Mouse (Mus musculus) lung, adult 18-20 months (tissue): ENCODE results near the gene Dlgap3.

Experiments
- DNase-seq, 2 experiments: peaks; one replicate each; pipeline ENCODE4 v3.0.0; 2022; ENCODE audit warnings: mixed read lengths in 2 of 2

Dlgap3 gene

DNA sequence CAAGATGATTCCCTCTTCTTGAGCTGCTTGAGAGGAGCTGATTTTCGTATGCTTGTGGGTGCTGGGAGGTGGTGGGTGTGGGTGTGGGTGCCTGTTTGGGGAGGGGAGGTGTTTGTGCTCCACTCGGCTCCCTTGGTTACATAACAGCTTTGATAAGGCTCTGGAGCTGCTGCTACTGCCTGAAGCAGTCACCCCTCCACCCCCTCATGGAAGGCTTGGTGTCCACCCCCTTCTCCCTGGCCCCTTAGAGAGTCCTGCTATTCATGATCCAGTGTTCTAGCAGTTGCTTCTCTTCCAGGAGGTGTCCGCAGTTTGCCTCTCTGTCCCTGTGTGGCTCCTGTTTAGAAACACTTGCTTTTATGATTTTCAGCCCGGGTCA, 5.9 kb downstream of the Dlgap3 start:
- no peak for DNase-seq

DNA sequence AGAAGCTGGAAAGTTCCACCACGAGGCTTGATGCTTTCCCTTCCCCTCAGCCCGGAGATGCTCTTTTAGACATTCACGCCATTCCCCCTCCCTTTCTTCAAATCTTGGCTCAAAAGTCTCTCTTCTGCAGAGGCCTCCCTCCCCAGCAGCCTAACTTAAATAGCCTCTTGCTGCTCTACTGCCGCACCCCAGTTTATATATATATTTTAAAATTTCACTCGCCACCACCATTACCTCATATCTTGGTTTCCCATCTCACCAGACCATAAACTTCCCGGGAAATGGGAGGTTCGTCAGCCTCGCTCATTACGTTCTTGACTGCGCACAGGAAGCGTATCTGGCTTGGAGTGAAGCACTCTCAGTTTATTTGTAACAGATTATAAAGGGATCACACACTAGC, 9.0 kb downstream of the Dlgap3 start:
- DNase-seq, result no peak

DNA sequence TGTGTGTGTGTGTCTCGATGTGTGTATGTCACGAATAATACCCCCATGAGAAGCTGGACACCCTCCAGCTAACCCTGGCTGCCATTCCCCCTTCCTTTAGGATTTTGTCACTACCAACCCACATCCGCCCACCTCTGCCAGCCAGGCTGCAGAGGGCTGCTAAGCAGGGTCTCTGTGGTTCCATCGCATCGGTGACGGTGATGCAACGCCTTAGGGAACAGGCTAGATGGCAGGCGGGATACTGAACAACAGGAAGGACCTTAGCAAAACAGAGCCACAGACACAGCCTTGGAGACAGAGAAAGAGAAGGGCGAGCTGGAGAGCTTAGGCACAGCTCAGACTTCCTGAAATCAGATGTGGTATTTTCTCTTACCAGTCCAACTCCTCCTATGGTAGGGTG, 9.7 kb downstream of the Dlgap3 start:
- DNase-seq, result no peak

DNA sequence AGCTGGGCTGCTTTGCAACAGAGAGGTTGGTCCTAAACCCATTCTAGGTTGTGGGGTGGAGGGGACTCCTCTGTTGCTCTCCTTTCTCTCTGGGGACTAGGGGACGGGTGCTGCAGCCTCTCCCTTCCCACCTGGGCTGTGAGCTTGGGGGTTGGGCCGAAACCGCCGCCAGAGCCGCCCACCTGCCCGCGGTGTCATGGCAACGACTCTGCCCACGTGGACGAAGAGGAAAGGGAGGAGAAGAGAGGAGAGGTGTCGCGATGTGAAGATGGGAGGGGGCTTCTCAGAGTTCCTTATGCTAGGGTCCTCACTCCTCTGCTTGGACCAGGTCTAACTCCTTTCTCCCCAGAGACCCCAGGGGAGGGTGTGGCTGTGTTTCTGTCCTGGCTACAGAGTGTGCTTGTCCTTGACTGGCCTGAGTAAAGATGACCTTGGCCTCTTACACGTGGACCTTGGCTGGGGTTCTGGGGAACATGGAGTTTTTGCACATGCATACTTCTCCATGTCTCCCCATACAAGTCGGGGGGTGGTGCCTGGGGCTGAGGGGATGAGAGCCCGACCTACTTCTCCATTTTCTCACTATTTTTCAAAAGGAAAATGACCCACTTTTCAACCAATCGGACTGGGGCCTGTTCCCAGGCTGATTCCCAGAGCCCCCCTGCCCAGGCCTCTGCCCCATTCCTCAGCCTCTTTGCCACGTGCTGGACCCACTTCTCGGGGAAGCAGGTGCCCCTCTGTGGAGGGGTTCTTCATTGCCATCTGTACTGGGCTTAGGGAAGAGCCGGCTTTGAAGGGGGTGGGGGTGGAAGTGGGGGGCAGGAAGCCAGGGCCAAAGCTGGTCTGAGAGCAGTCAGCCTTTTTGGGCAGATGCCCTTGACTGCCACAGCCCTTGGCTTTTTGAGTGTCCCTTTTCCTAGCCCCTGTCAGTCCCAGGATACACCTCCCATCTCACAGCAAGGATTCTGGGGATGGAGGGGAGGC, 10.8 kb downstream of the Dlgap3 start:
- DNase-seq, result no peak

DNA sequence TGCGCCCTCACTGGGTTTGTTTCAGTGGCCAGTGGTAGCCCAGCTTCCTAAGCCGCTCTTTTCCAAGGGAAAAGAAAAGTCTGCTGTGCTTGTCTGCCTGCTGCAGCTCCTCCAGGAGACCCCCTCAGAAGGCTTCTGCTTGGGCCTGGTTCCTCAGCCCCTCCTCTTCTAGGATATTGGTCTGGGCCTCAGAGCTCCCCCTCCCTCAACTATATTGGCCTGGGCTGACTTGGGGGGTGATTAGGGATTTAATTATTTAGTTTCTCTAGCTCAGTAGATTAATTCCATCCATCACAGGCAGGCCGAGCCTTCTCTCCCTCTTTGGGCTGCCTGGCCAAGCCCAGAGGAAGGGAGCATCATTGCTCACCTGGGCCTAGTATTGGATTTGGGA, 11.4 kb downstream of the Dlgap3 start:
- DNase-seq, result no peak

DNA sequence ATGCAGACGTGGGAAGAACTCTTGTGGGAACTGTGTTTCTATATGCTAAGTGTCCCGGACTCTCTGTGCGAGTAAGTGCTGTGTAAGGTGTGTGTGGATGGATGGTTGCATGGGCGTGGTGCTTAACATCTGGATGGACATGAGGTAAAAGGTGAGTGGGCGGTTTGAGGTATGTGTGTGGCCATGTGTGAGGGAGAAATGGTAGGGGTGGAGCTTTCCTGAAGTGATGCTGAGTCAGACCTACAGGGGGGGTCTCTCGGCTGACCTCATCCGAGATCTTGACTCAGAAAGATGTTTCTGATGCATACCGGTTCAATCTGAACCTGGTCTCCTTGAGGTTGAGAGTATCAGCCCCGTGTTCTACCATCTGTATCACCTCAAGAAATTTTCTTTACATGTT, 12.0 kb downstream of the Dlgap3 start:
- DNase-seq, result no peak

DNA sequence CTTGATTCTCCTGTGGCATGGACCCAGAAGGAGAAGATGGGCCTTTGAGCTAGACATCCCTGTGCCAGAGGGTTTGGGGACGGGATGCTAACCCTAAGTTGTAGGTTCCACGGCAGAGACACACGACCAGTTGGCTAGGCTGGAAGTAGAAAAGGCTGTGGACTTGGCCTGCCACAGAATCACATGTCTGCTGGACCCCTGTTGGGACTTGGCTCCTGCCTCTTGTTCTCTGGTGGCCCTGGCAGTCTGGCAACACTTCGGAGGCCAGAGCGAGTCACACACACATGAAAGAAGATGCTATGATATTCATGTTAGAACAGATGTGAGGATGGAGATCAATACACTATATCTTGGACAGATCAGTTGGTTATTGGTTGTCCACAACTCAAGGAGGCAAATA, 14.9 kb downstream of the Dlgap3 start:
- no peak for DNase-seq

DNA sequence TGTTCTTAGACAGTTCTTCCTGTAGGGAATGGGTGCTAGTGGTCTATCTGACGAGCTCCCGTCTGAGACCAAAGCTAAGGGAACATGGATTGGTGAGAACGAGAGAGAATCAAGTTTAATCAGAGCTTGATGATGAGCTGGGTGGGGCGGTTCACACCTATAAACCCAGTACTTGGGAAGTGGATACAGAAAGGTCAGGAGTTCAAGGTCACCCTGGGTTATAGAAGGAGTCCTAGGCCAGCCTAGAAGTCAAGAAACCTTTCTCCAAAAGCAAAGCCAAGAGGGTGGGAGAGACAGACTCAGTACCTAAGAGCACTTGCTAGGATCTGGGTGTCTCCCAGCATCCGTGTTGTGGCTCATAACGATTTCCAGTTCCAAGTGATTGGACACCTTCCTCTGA, 21.9 kb downstream of the Dlgap3 start:
- no peak for DNase-seq

DNA sequence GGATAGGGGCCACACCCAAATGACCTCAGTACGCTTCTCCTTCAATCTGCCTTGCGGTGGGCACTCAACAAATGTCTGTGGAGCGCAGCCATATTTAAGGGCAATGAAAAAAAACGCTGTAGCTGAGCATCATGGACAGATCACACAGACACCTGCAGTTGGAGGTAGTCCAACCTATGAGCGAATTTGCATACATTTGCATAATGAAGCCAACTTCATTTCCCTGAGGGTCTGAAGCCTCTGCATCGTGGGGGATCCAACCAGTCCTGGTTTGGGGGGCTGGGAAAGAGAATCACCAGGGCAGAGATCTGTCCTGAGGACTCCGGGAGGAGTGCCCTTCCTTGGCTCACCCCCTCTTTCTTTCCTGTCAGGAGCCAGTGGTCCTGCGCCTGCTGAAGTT, 23.7 kb downstream of the Dlgap3 start:
- no peak for DNase-seq

DNA sequence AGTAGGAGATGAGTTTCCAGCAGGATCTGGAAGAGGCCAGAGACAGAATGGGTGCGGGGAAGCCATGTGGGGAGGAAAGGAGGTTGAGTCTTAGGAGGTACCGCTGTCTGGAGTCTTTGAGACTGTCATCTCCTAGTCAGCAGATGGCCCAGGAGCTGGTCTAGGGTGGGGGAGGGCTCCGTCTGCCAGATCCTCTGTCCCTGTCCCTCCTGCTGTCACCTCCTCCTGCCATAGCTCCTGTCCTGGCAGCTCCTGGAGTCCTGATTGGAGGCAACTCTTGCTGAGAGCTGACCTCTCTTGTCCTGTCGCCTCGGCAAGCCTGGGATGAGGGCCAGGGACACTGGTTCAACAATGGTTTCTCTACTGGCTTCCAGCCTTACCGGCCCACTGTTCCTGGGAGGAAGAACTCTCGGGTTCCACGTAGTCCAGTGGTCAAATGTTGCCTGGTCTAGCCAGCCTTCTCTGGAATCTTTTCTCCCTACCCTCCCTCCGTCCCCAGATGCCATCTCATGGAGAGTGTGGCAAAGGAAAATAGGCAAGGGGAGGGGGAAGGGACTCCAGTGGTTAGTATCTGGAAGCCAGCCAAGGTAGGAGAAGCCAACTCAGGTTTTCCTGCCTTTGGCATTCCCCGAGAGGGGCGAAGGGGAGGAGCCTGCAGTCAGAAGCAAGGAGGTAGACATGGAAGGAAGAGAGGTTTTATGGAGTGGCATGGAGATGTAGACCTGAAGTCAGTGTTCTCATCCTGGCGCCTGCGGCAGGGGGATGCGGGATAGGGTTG, 24.6 kb downstream of the Dlgap3 start:
- no peak for DNase-seq

DNA sequence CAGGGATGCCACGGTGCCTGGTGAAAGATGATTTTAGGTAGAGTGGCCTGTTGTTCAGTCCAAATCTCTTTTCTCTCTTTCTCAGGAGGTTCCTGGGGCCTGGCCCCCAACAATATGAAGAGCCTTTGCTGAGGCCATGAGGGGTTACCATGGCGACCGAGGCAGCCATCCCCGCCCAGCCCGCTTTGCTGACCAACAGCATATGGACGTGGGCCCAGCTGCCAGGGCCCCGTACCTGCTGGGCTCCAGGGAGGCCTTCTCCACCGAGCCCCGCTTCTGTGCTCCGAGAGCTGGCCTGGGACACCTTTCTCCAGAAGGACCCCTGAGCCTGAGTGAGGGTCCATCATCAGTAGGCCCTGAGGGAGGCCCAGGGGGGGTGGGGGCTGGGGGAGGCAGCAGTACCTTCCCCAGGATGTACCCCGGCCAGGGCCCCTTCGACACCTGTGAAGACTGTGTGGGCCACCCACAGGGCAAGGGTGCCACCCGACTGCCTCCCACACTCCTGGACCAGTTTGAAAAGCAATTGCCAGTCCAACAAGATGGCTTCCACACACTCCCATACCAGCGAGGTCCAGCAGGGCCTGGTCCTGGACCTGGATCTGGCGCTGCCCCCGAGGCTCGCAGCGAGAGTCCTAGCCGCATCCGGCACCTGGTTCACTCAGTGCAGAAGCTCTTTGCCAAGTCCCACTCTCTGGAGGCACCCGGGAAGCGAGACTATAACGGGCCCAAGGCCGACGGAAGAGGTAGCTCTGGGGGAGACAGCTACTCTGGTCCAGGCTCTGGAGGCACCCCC, 25.7 kb downstream of the Dlgap3 start:
- no peak for DNase-seq

DNA sequence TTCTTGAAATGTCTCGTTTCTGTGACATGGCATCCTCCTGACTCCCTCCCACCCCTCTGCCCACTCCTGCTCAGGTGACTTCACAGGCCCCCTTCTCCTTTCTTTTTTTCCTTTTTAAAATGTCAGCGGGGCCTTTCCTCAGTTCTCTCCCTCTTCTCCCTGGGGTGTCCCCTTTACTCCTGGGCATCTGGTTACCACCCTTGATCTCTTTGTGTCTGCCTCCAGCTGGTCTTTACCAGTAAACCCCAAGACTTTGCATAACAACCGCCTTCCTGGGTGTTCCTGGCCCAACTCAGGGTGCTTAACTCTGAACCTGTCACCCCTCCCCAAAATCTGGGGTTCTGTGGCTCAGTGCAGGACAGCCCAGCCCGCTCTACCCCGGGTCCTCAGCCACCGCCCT, 29.6 kb downstream of the Dlgap3 start:
- DNase-seq, result no peak

DNA sequence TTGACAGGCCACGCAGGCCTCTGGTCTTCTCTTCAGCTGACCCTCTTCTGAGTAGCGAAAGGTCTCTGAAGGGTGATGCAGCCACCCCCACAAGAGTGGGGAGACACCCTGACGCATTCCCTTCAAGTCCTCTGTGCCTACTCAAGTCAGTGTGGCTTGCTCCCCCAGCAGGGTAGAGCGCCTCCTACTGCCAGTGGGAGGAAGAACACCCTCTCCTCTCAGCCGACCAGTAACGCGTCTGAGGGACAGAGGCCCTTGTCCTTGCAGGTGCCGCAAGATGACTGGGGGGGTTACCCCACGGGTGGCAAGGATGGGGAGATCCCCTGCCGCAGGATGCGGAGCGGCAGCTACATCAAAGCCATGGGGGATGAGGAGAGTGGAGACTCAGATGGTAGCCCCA, 30.4 kb downstream of the Dlgap3 start:
- no peak for DNase-seq

DNA sequence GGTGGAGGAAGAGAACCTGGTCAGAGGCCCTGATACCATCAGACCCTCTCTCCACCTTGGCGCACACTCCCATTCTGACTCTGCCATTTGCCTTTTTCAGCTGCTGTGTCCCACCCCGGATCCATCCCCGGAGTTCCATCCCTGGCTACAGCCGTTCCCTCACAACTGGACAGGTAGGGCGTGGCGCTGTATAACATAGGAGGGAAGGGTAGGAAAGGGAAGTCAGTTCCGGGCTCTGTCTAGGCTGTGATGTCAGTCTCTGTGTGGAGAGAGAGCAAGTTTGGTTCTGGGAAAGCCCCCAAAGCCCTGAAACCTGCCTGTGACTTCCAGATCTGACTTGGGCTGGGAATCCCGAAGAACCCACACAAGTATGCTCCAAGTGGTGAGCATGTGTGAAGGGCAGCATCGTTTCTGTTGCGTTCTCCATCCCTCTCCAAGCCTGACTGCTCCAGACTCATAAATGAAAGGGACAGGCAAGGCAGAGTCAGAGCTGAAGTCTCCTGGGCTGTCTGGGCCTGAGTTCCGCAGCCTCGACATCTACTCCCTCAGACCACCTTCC, 31.2 kb downstream of the Dlgap3 start:
- DNase-seq, result no peak

DNA sequence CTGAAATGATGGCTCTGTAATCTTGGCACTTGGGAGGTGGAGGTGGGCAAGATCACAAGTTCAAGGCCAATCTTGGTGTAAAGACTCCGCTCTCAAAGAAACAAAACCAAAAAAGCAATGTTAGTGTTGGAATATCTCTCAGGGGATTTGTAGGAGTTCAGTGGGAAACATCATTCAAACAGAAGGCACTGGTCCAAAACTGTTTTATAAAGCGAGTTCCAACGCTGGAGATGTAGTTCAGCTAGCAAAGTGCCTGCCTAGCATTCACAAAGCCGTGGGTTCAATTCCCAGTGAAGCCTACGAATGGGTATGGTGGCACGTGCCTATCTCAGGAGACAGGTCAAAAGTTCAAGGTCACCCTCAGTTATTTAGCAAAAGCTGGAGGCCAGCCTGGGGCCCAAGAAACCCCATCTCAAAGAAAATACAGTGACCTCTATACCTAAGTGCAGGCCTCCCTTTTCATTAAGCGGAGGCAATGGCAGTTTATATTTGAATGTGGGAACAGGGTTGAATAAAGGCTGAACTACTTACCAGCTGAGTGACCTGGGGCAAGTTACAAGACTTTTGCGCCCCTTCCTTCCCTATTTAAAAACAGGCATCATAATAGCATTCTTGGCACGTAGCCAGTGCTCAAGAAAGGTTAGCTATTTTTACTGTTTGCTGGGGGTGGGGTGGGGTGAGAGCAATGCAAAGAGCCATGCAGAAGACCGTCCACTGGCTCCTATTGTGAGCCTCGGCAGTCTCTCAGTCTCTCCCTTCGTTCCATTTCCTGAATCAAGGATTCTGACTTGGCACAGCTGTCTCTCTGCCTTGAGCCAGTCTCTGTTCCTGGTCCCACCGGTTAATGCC, 32.0 kb downstream of the Dlgap3 start:
- no peak for DNase-seq

DNA sequence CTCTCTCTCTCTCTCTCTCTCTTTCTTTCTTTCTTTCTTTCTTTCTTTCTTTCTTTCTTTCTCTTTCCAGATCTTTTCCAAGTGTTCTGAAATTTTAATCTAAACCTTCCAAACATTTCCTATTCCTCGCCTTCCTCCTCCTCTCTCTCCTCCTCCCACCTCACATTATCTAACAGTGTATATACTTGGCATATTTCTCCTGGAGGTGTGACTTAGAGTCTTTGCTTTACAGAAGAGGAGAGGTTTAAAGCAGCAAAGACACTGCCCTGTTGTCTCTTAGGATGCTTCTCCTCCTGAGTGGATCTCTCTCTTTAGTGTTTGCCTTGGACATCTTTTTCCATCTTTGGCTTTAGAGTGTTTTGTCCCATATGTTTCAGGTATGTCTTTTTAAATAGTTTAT, 34.1 kb downstream of the Dlgap3 start:
- DNase-seq, result no peak

DNA sequence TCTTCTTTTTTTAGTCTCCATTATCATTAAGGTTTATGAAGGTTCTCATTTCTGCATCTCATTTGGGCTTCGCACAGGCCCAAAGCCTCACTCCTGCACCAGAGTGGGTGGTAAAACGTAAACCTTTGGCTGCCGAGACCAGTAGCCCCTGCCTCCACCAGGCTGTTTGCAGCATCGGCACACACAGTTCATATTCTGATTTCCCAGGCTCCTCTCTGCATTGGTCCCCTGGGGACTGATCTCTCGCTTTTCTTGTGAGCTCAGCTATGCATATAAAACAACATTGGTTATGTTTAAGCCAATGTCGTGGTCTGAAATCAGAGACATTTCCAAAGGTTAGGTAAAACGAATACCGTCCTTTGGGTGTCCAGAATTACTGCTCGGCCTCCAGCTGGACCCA, 42.3 kb downstream of the Dlgap3 start:
- DNase-seq, result no peak

DNA sequence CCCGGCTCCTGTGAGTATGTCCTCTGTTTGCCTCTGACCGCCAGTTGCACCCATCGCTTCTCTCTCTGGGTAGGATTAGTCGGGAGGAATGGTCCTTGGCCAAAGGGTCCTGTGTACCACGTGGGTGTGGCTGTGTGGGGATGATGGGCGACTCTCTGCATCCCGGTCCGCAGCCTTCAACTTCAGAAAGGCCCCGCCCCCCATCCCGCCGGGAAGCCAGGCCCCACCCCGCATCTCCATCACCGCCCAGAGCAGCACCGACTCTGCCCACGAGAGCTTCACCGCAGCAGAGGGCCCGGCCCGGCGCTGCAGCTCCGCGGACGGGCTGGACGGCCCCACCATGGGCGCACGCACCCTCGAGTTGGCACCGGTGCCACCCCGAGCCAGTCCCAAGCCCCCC, 45.5 kb downstream of the Dlgap3 start:
- no peak for DNase-seq

DNA sequence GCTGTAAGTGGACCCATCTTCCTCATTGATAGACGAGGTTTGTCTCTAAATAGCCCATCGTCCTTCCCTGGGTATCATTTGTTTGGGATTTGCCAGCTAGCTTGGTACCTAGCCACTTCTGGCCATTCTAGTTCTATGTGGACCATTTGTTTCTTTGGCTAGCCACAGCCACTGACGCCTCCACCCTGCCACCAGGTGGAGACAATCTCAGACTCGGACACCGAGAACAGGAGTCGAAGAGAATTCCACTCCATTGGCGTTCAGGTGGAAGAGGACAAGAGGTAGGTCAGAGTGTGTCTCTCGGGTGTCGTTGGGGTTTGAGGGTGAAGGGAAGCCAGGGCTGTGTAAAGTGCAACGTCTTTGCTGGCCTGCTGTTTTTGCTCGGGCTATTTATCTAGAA, 46.1 kb downstream of the Dlgap3 start:
- no peak for DNase-seq

DNA sequence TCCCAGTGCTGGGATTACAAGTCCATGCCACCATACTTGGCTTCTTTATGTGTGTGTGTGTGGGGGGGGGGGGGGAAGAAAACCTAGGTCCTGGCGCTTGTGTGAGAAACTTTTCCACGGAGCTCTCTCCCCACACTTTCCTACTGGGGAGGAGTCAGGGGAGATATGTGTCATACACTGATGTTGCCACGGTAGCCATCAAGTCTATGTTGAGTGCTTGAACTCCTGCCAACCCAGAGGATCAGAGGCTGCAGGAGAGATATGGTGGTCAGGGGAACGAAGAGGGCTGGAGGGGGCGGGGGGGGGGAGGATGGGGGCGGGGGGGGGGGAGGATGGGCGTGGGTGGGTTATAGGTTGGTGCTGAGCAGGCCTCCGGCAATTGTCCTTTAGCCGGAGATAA, 46.8 kb downstream of the Dlgap3 start:
- no peak for DNase-seq

DNA sequence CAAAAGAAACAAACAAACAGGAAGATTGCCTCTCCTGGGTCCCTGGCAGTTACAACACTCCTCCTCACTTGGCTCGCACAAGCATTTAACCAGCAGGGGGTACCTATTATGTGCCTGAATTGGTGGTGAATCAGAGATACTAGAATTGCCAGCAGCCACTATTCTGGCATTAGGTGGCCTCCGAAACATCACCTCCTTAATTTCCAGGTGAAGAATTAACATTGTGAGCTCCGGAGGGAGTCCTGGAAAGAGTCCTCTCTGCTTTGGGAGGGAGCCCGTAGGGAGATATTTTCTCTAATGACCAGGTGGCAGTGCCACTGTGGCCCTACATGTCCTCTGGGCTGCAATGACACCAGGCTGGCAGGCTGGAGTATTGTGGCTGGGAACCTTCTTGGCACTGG, 47.2 kb downstream of the Dlgap3 start:
- no peak for DNase-seq

DNA sequence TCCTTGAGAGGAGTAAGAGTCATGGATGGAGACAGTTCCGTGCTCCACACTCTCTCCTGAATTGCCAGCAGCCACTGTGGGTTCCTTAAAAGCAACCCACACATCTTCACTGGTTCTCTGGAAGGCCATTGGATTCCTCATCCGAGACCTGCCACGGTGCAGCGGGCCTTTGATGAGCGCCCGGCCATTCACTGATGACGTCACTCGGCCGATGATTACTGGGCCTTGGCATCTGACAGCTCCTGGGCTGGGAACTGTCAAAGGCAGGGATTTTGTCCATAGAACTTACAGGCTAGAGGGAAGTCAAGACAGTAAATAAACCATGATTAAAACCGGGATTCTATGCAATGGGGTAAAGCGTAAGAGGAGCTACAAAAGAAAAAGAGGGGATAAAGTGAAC, 48.0 kb downstream of the Dlgap3 start:
- DNase-seq, result no peak
